ENCODE assay signal across 8 mouse cellular contexts in genomic region chr9:64784841-64785240, GRCm38 (mm10). TPM values are rescaled to one million over a fixed set of nuclear protein-coding genes. Genes with fewer than 3 reads are reported as not detected.
DNase-seq lines count a peak whose midpoint lies in the region; ATAC-seq and TF ChIP-seq lines count a peak whose summit lies in the region.
"Had no signal": no experiment of that assay in that cellular context is flagged by ENCODE, and none has a peak within 500 bp of the region (broad histone marks: within the 10 kb centered on the region; RNA-seq: fewer than 3 reads in every experiment).

No protein-coding gene starts in this region.

- peak; percentile 91 for DNase-seq in midbrain, embryonic 11.5 days (ENCODE audit: low spot score, missing footprints)
- DNase-seq in Patski (ENCODE audit: low read depth, low spot score) = no peak
- DNase-seq in cerebellum, postnatal 36 days = peak; percentile 41 to 44
- peak; percentile 67 to 82 for DNase-seq in heart, postnatal 36 days
- DNase-seq in lung, adult 2 months = peak; percentile 72
- DNase-seq in spleen, adult 2 months (ENCODE audit: low read depth in 1 of 2, low spot score in 2 of 2) = peak; percentile 65 to 81

- 37% methylated on average over 4 of the region's 4 CpGs for WGBS in midbrain, embryonic 11.5 days
- 43% methylated on average over 4 of the region's 4 CpGs for WGBS in midbrain, embryonic 13.5 days
- 31% methylated on average over 4 of the region's 4 CpGs for WGBS in lung, adult 2 months
- WGBS in spleen, adult 2 months = 40% methylated on average over 4 of the region's 4 CpGs

- in situ Hi-C loops in Patski (cut with MboI; ENCODE audit: low pct_unique_long_range_greater_than_20kb) = no loop called here

- no peak overlapping the region for H3K27ac ChIP-seq in midbrain, embryonic 11.5 days (ENCODE audit: low read depth, low read length)
- H3K27ac ChIP-seq in midbrain, embryonic 13.5 days = no peak overlapping the region
- no peak overlapping the region for H3K27ac ChIP-seq in spleen, adult 2 months (ENCODE audit: insufficient read depth, low read length)
- H3K27ac ChIP-seq: stomach, embryonic 15.5 days had no signal

- no peaks in the 10 kb centered on the region for H3K27me3 ChIP-seq in midbrain, embryonic 11.5 days (ENCODE audit: control insufficient read depth, insufficient read depth, low read length)
- H3K27me3 ChIP-seq in midbrain, embryonic 13.5 days = no peaks in the 10 kb centered on the region
- no peaks in the 10 kb centered on the region for H3K27me3 ChIP-seq in Patski
- no peaks in the 10 kb centered on the region for H3K27me3 ChIP-seq in spleen, adult 2 months (ENCODE audit: control insufficient read depth, insufficient read depth, low read length)
- H3K27me3 ChIP-seq: stomach, embryonic 15.5 days had no signal

- TF ChIP-seq CTCF in Patski (IDR thresholded peaks at IDR 0.05) = peak; percentile 93
- TF ChIP-seq CTCF in lung, adult 2 months (IDR thresholded peaks at IDR 0.05; ENCODE audit: insufficient read depth, low read length) = peak; percentile 99
- peak; percentile 93; the same call in 1 of the 2 replicates for TF ChIP-seq CTCF in spleen, adult 2 months (IDR thresholded peaks at IDR 0.05; ENCODE audit: extremely low read depth, insufficient read depth, insufficient read length, insufficient replicate concordance)

- H3K9me3 ChIP-seq in midbrain, embryonic 11.5 days (ENCODE audit: control insufficient read depth, low read length) = no peaks in the 10 kb centered on the region
- no peaks in the 10 kb centered on the region for H3K9me3 ChIP-seq in midbrain, embryonic 13.5 days
- H3K9me3 ChIP-seq: stomach, embryonic 15.5 days had no signal

- no peak for TF ChIP-seq POLR2A in lung, adult 2 months (IDR thresholded peaks at IDR 0.05; ENCODE audit: borderline replicate concordance, extremely low read depth, low read depth, low read length)
- TF ChIP-seq POLR2A in spleen, adult 2 months (IDR thresholded peaks at IDR 0.05; ENCODE audit: low read depth, low read length) = no peak

- no peak overlapping the region for H3K4me2 ChIP-seq in midbrain, embryonic 11.5 days
- no peak overlapping the region for H3K4me2 ChIP-seq in midbrain, embryonic 13.5 days (replicated peaks)
- H3K4me2 ChIP-seq: stomach, embryonic 15.5 days had no signal

- no peak for ATAC-seq in midbrain, embryonic 11.5 days (ENCODE audit: low FRiP score)
- no peak for ATAC-seq in midbrain, embryonic 13.5 days
- ATAC-seq in Patski = no peak

- POLR2A ChIA-PET in Patski (lab: Charles Lee) = no interaction called here

- H3K4me1 ChIP-seq in midbrain, embryonic 11.5 days (ENCODE audit: control insufficient read depth, insufficient read depth, low read length) = no peaks in the 10 kb centered on the region
- H3K4me1 ChIP-seq in midbrain, embryonic 13.5 days (replicated peaks) = no peaks in the 10 kb centered on the region
- H3K4me1 ChIP-seq in lung, adult 2 months (ENCODE audit: control insufficient read depth, insufficient read depth, low read length) = peaks cover 2% of the 10 kb centered on the region; the same call in 1 of the 2 replicates
- H3K4me1 ChIP-seq in spleen, adult 2 months (ENCODE audit: control insufficient read depth, insufficient read depth, insufficient read length) = peaks cover 8% of the 10 kb centered on the region; the same call in 1 of the 2 replicates
- H3K4me1 ChIP-seq: stomach, embryonic 15.5 days had no signal

- CTCF ChIA-PET in Patski (lab: Charles Lee) = interaction anchor here (0.8 to 1.7 kb wide), 11 partner anchors 10 to 165 kb away, joined by 3 to 5 read pairs (median 4); no protein-coding TSS in a partner anchor

- H3K36me3 ChIP-seq in midbrain, embryonic 11.5 days (ENCODE audit: control insufficient read depth, insufficient read depth, low read length) = no peaks in the 10 kb centered on the region
- H3K36me3 ChIP-seq in midbrain, embryonic 13.5 days = no peaks in the 10 kb centered on the region
- H3K36me3 ChIP-seq in spleen, adult 2 months (ENCODE audit: control insufficient read depth, insufficient read depth, low read length) = no peaks in the 10 kb centered on the region
- H3K36me3 ChIP-seq: stomach, embryonic 15.5 days had no signal

- H3K4me3 ChIP-seq in midbrain, embryonic 11.5 days (ENCODE audit: low read depth, low read length) = no peak overlapping the region
- H3K4me3 ChIP-seq in midbrain, embryonic 13.5 days (replicated peaks) = no peak overlapping the region
- no peak overlapping the region for H3K4me3 ChIP-seq in lung, adult 2 months (replicated peaks; ENCODE audit: extremely low read depth, low read depth, low read length)
- no peak overlapping the region for H3K4me3 ChIP-seq in spleen, adult 2 months (ENCODE audit: extremely low read depth, insufficient read depth, insufficient read length)
- H3K4me3 ChIP-seq: stomach, embryonic 15.5 days had no signal

- H3K9ac ChIP-seq in midbrain, embryonic 11.5 days (ENCODE audit: low read length) = no peak overlapping the region
- H3K9ac ChIP-seq in midbrain, embryonic 13.5 days (replicated peaks) = no peak overlapping the region
- H3K9ac ChIP-seq: stomach, embryonic 15.5 days had no signal

- intact Hi-C loops in heart, postnatal 36 days (cut with DNase I) = loop anchor here (5.0 kb wide), 1 partner anchor 77 kb away; no protein-coding TSS in a partner anchor

RNA-seq across cellular contexts. Expression of gene Dennd4a, which starts 26.3 kb away (rescaled TPM):
- 8.4 and 8.9 TPM in 2 replicates for polyA plus RNA-seq in midbrain, embryonic 11.5 days (2014; fragmentation: Nextera tagmentation; extraction: Ambion mirVana)
- polyA plus RNA-seq in midbrain, embryonic 13.5 days (2015; fragmentation: Nextera tagmentation; extraction: Ambion mirVana) = 9.7 and 10.4 TPM in 2 replicates
- polyA plus RNA-seq in Patski (2021) = 9.0 TPM
- 1 to 10 TPM; 7.7 to 8.4 TPM for total RNA-seq in heart, postnatal 36 days (2021)
- polyA plus RNA-seq in lung, adult 2 months (2012; rRNA removed) = 9.0 and 16.5 TPM in 2 replicates
- 22.2 and 25.9 TPM in 2 replicates for polyA plus RNA-seq in spleen, adult 2 months (2012; rRNA removed)

RNA-seq across cellular contexts. Expression of gene Rab11a, which starts 47.3 kb away (rescaled TPM):
- polyA plus RNA-seq in midbrain, embryonic 11.5 days (2014; fragmentation: Nextera tagmentation; extraction: Ambion mirVana) = 300 and 312 TPM in 2 replicates
- polyA plus RNA-seq in midbrain, embryonic 13.5 days (2015; fragmentation: Nextera tagmentation; extraction: Ambion mirVana) = 378 and 397 TPM in 2 replicates
- 579 TPM for polyA plus RNA-seq in Patski (2021)
- 100 to 1,000 TPM; 181 to 194 TPM for total RNA-seq in heart, postnatal 36 days (2021)
- polyA plus RNA-seq in lung, adult 2 months (2012; rRNA removed) = 74.4 and 109 TPM in 2 replicates
- polyA plus RNA-seq in spleen, adult 2 months (2012; rRNA removed) = 33.1 and 38.4 TPM in 2 replicates
